Mouse (Mus musculus) thymus, postnatal 4 days (tissue): Measurements from ENCODE around the gene Zfp809.

Experiments
- DNase-seq: peaks from one replicate; pipeline ENCODE4 v3.0.0; 2021

Zfp809 gene

GRCm38 (mm10) chr9:22268886-22269285 is 43.4 kb downstream of the Zfp809 start:
- no peak for DNase-seq

DNA sequence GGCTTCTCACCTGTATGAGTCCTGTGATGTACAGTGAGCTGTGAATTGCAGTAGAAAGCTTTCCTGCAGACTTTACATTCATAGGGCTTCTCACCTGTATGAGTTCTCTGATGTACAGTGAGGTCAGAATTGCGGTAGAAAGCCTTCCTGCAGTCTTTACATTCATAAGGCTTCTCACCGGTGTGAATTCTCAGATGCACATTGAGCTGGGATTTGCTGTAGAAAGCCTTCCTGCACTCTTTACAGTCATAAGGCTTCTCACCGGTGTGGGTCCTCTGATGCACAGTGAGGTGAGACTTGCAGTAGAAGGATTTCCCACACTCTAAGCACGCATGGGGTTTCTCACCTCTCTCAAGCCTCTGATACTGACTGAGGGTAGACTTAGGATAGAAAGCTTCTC is 53.2 kb downstream of the Zfp809 start:
- no peak for DNase-seq
